Mouse (Mus musculus) heart, adult 2 months (tissue): ENCODE results near the gene Gigyf2. TPM values are rescaled to one million over a fixed set of nuclear protein-coding genes. Genes with fewer than 3 reads are reported as not detected.

Experiments used
- DNase-seq, 2 experiments: peaks; one replicate each; pipeline ENCODE4 v3.0.0; 2021
- H3K27ac ChIP-seq: fragments of 200-600 bp; 2 replicates; pipeline ENCODE4 v1.8.1; 2022
- H3K27me3 ChIP-seq: fragments of 200-500 bp; 2 replicates; pipeline ENCODE4 v1.6.1; 2012; ENCODE audit warnings: mild to moderate bottlenecking, low read length, inconsistent platforms, mixed read lengths; ENCODE audit not compliant: control insufficient read depth, insufficient read depth
- H3K36me3 ChIP-seq: fragments of 200-500 bp; 2 replicates; pipeline ENCODE4 v1.6.1; 2012; ENCODE audit warnings: low read length, inconsistent platforms; ENCODE audit not compliant: control insufficient read depth, insufficient read depth
- H3K4me1 ChIP-seq: fragments of 200-500 bp; 2 replicates; pipeline ENCODE4 v1.6.1; 2011; ENCODE audit warnings: low read length; ENCODE audit not compliant: control insufficient read depth, insufficient read depth
- H3K4me3 ChIP-seq: fragments of 200-600 bp; 2 replicates; pipeline ENCODE4 v1.8.1; 2022
- H3K79me2 ChIP-seq: fragments of 200-500 bp; replicated peaks from 2 replicates; pipeline ENCODE4 v1.6.1; 2012; ENCODE audit warnings: mild to moderate bottlenecking, inconsistent platforms, low read length, moderate library complexity, mixed read lengths; ENCODE audit not compliant: control insufficient read depth, insufficient read depth
- H3K9ac ChIP-seq: fragments of 200-500 bp; 2 replicates; pipeline ENCODE4 v1.6.1; 2012; ENCODE audit warnings: low read depth, mild to moderate bottlenecking, control low read depth, inconsistent platforms, low read length, mixed read lengths
- CTCF ChIP-seq: fragments of 200-600 bp; IDR thresholded peaks from 2 replicates; pipeline ENCODE4 v1.8.1; 2022; ENCODE audit warnings: antibody characterized with exemption, mild to moderate bottlenecking, moderate library complexity
- EP300 ChIP-seq: fragments of 200-500 bp; IDR thresholded peaks from 2 replicates; pipeline ENCODE4 v1.6.1; 2011; ENCODE audit warnings: low read depth, low read length, control low read depth; ENCODE audit not compliant: insufficient read depth
- POLR2A ChIP-seq: fragments of 200-500 bp; IDR thresholded peaks from 2 replicates; pipeline ENCODE4 v1.6.1; 2011; ENCODE audit warnings: mild to moderate bottlenecking, low read depth, low read length, control low read depth; ENCODE audit not compliant: insufficient read depth
- WGBS: fragments of 180-500 bp; shearing (Covaris S2); methylation state at CpG from one replicate; pipeline ENCODE4 v1.1.7; 2018; 5-methylcytosine and 5-hydroxymethylcytosine counted together
- intact Hi-C: fragments of 180-260 bp; cut with DNase I; formaldehyde crosslinking; loops from one replicate; pipeline ENCODE4 v1.15.1; 2025
- polyA plus RNA-seq: library from polyadenylated mRNA; depleted of rRNA; stranded (reverse); fragments of >200 nt; gene quantifications from 2 replicates; pipeline ENCODE4 v1.2.3, GENCODE M21; 2012
- total RNA-seq, 2 experiments: library from RNA; stranded (reverse); gene quantifications; 2 replicates each; pipeline ENCODE4 v1.2.3; 2021

Gigyf2 gene
- total and polyA plus RNA-seq, 3 experiments = 19.3 to 47.7 (median 47.4) TPM

GRCm38 (mm10) chr1:87313843-87314570 lies 12.8 kb upstream of the Gigyf2 start:
- no peak overlapping the region for H3K9ac ChIP-seq
- no peaks in the 10 kb centered on the region for H3K36me3 ChIP-seq
- 87% methylated on average over 8 of the region's 8 CpGs for WGBS
- H3K27me3 ChIP-seq = no peaks in the 10 kb centered on the region
- no peaks in the 10 kb centered on the region for H3K4me1 ChIP-seq
- TF ChIP-seq CTCF (no peak), POLR2A (no peak), EP300 (no peak)
- no peak for DNase-seq
- H3K79me2 ChIP-seq = no peaks in the 10 kb centered on the region
- H3K4me3 ChIP-seq = no peak overlapping the region
- intact Hi-C loops = no loop called here
- no peak overlapping the region for H3K27ac ChIP-seq

GRCm38 (mm10) chr1:87315431-87315830 lies 11.4 kb upstream of the Gigyf2 start:
- DNase-seq = no peak
- Histone ChIP-seq H3K79me2 (no peaks in the 10 kb centered on the region), H3K4me1 (no peaks in the 10 kb centered on the region), H3K27me3 (no peaks in the 10 kb centered on the region), H3K4me3 (no peak overlapping the region), H3K9ac (no peak overlapping the region), H3K36me3 (no peaks in the 10 kb centered on the region), H3K27ac (no peak overlapping the region)
- WGBS = 92% methylated on average over 2 of the region's 2 CpGs
- intact Hi-C loops = no loop called here
- no peak for TF ChIP-seq CTCF
- no peak for TF ChIP-seq POLR2A
- no peak for TF ChIP-seq EP300

GRCm38 (mm10) chr1:87315894-87316293 lies 10.9 kb upstream of the Gigyf2 start:
- Histone ChIP-seq H3K27me3 (no peaks in the 10 kb centered on the region), H3K4me1 (no peaks in the 10 kb centered on the region), H3K4me3 (no peak overlapping the region), H3K9ac (no peak overlapping the region), H3K27ac (no peak overlapping the region), H3K79me2 (no peaks in the 10 kb centered on the region), H3K36me3 (no peaks in the 10 kb centered on the region)
- intact Hi-C loops = no loop called here
- TF ChIP-seq CTCF (no peak), POLR2A (no peak), EP300 (no peak)
- 54% methylated on average over 2 of the region's 2 CpGs for WGBS
- no peak for DNase-seq

- no peak for DNase-seq
- TF ChIP-seq EP300 (no peak), POLR2A (no peak), CTCF (no peak)
- H3K4me1 ChIP-seq = no peaks in the 10 kb centered on the region
- H3K4me3 ChIP-seq = no peak overlapping the region
- no peaks in the 10 kb centered on the region for H3K27me3 ChIP-seq
- 13% methylated on average over 3 of the region's 3 CpGs for WGBS
- no peaks in the 10 kb centered on the region for H3K36me3 ChIP-seq
- no peak overlapping the region for H3K9ac ChIP-seq
- H3K27ac ChIP-seq = no peak overlapping the region
- intact Hi-C loops = no loop called here
- no peaks in the 10 kb centered on the region for H3K79me2 ChIP-seq
Observed at GRCm38 (mm10) chr1:87316672-87317071, 10.1 kb upstream of the Gigyf2 start.

GRCm38 (mm10) chr1:87321071-87321470 lies 5.7 kb upstream of the Gigyf2 start:
- intact Hi-C loops = no loop called here
- TF ChIP-seq POLR2A = no peak
- TF ChIP-seq EP300 = no peak
- no peak for TF ChIP-seq CTCF
- Histone ChIP-seq H3K27me3 (no peaks in the 10 kb centered on the region), H3K4me3 (no peak overlapping the region), H3K79me2 (no peaks in the 10 kb centered on the region), H3K27ac (no peak overlapping the region), H3K4me1 (no peaks in the 10 kb centered on the region), H3K9ac (no peak overlapping the region), H3K36me3 (no peaks in the 10 kb centered on the region)
- 8% methylated on average over 1 of the region's 1 CpGs for WGBS
- no peak for DNase-seq

- TF ChIP-seq POLR2A (no peak), EP300 (no peak), CTCF (no peak)
- H3K27me3 ChIP-seq = no peaks in the 10 kb centered on the region
- H3K9ac ChIP-seq = no peak overlapping the region
- H3K4me3 ChIP-seq = no peak overlapping the region
- no peak overlapping the region for H3K27ac ChIP-seq
- H3K4me1 ChIP-seq = no peaks in the 10 kb centered on the region; the same call in 1 of the 2 replicates
- 91% methylated on average over 3 of the region's 3 CpGs for WGBS
- no peak for DNase-seq
- no peaks in the 10 kb centered on the region for H3K79me2 ChIP-seq
- intact Hi-C loops = no loop called here
- H3K36me3 ChIP-seq = no peaks in the 10 kb centered on the region
Observed at GRCm38 (mm10) chr1:87322778-87323177, 4.0 kb upstream of the Gigyf2 start.
